Mouse (Mus musculus) spleen, adult 2 months (tissue): ENCODE measurements around the gene Med11. TPM values are rescaled to one million over a fixed set of nuclear protein-coding genes. Genes with fewer than 3 reads are reported as not detected.

Source experiments
- DNase-seq, 2 experiments: peaks; one replicate each; pipeline versions ENCODE4 v3.0.0 to v3.0.0-alpha.2; 2012 to 2021; ENCODE audit warnings: low spot score in 2 of 2, low read depth in 1 of 2
- H3K27ac ChIP-seq: fragments of 200-500 bp; 2 replicates; pipeline ENCODE4 v1.5.1; 2012; ENCODE audit warnings: low read length, inconsistent platforms; ENCODE audit not compliant: insufficient read depth
- H3K27me3 ChIP-seq: fragments of 200-500 bp; 2 replicates; pipeline ENCODE4 v1.6.1; 2012; ENCODE audit warnings: mild to moderate bottlenecking, moderate library complexity, low read length, inconsistent platforms; ENCODE audit not compliant: control insufficient read depth, insufficient read depth
- H3K36me3 ChIP-seq: fragments of 200-500 bp; 2 replicates; pipeline ENCODE4 v1.6.1; 2012; ENCODE audit warnings: mild to moderate bottlenecking, low read length, inconsistent platforms; ENCODE audit not compliant: control insufficient read depth, insufficient read depth
- H3K4me1 ChIP-seq: fragments of 200-500 bp; 2 replicates; pipeline ENCODE4 v1.6.1; 2011; ENCODE audit warnings: inconsistent platforms; ENCODE audit not compliant: control insufficient read depth, insufficient read depth, insufficient read length
- H3K4me3 ChIP-seq: fragments of 200-500 bp; 2 replicates; pipeline ENCODE4 v1.5.1; 2011; ENCODE audit warnings: mild to moderate bottlenecking, inconsistent platforms; ENCODE audit not compliant: insufficient read depth, insufficient read length; ENCODE audit errors: extremely low read depth
- CTCF ChIP-seq: fragments of 200-500 bp; IDR thresholded peaks from 2 replicates; pipeline ENCODE4 v1.5.1; 2011; ENCODE audit warnings: mild to moderate bottlenecking, inconsistent platforms; ENCODE audit not compliant: insufficient read depth, insufficient read length, insufficient replicate concordance; ENCODE audit errors: extremely low read depth
- POLR2A ChIP-seq: fragments of 200-500 bp; IDR thresholded peaks from 2 replicates; pipeline ENCODE4 v1.6.1; 2011; ENCODE audit warnings: low read depth, low read length, inconsistent platforms
- WGBS: fragments of 180-500 bp; shearing (Covaris S2); methylation state at CpG from one replicate; pipeline ENCODE4 v1.1.7; 2018; 5-methylcytosine and 5-hydroxymethylcytosine counted together
- polyA plus RNA-seq: library from polyadenylated mRNA; depleted of rRNA; stranded (reverse); fragments of >200 nt; gene quantifications from 2 replicates; pipeline ENCODE4 v1.2.3, GENCODE M21; 2012; rRNA removed

The Med11 gene
- polyA plus RNA-seq, 1 experiment: 24.6 TPM

- WGBS: 80% methylated on average over 3 of the region's 3 CpGs
- Histone ChIP-seq H3K27me3 (no peaks in the 10 kb centered on the region), H3K27ac (no peak overlapping the region), H3K36me3 (no peaks in the 10 kb centered on the region), H3K4me1 (no peaks in the 10 kb centered on the region), H3K4me3 (no peak overlapping the region)
- DNase-seq: no peak
- TF ChIP-seq CTCF: no peak
- no peak for TF ChIP-seq POLR2A
These were observed 50.3 kb downstream of the Med11 start for GRCm38 (mm10) chr11:70502018-70502417.

Other genes with a start within 250 kb of the Med11 start
- 0.32 and 0.40 TPM in 2 replicates for gene Slc16a11, start 239.2 kb upstream of the Med11 start, polyA plus RNA-seq
- 5.3 and 5.6 TPM in 2 replicates for gene Slc16a13, start 230.9 kb upstream of the Med11 start, polyA plus RNA-seq
- gene Bcl6b, start 222.1 kb upstream of the Med11 start, polyA plus RNA-seq: 3.7 and 5.6 TPM in 2 replicates
- gene 0610010K14Rik, start 214.0 kb upstream of the Med11 start, polyA plus RNA-seq: 60.0 and 85.5 TPM in 2 replicates
- gene Gm21988, start 212.1 kb upstream of the Med11 start, polyA plus RNA-seq: 5.1 and 5.8 TPM in 2 replicates
- gene Rnasek, start 212.1 kb upstream of the Med11 start, polyA plus RNA-seq: 83.7 and 101 TPM in 2 replicates
- 21.1 and 21.4 TPM in 2 replicates for gene Alox12, start 196.6 kb upstream of the Med11 start, polyA plus RNA-seq
- gene Alox12e, start 129.3 kb upstream of the Med11 start, polyA plus RNA-seq: 0.12 and 0.13 TPM in 2 replicates
- gene Alox15, start 99.9 kb upstream of the Med11 start, polyA plus RNA-seq: 2.5 and 4.1 TPM in 2 replicates
- gene Pelp1, start 41.9 kb upstream of the Med11 start, polyA plus RNA-seq: 15.5 and 17.9 TPM in 2 replicates
- 145 TPM in 2 replicates for gene Arrb2, start 19.3 kb upstream of the Med11 start, polyA plus RNA-seq
- 10.5 and 10.6 TPM in 2 replicates for gene Zmynd15, start 7.5 kb downstream of the Med11 start, polyA plus RNA-seq
- gene Cxcl16, start 8.1 kb downstream of the Med11 start, polyA plus RNA-seq: 28.8 TPM in 2 replicates
- 0.77 and 1.3 TPM in 2 replicates for gene Tm4sf5, start 53.3 kb downstream of the Med11 start, polyA plus RNA-seq
- gene Vmo1, start 62.7 kb downstream of the Med11 start, polyA plus RNA-seq: 0.25 and 0.32 TPM in 2 replicates
- gene Gltpd2, start 67.3 kb downstream of the Med11 start, polyA plus RNA-seq: 0.18 TPM in 1 of 2 replicates, not detected in the other
- 125 and 155 TPM in 2 replicates for gene Psmb6, start 73.4 kb downstream of the Med11 start, polyA plus RNA-seq
- gene Gm40193, start 81.0 kb downstream of the Med11 start, polyA plus RNA-seq: not detected in 2 replicates
- gene Pld2, start 88.1 kb downstream of the Med11 start, polyA plus RNA-seq: 12.3 and 13.9 TPM in 2 replicates
- gene Mink1, start 111.0 kb downstream of the Med11 start, polyA plus RNA-seq: 74.8 and 91.9 TPM in 2 replicates
- not detected in 2 replicates for gene 4930544D05Rik, start 163.9 kb downstream of the Med11 start, polyA plus RNA-seq
- 0.66 and 0.99 TPM in 2 replicates for gene Chrne, start 167.3 kb downstream of the Med11 start, polyA plus RNA-seq
- gene Gp1ba, start 187.2 kb downstream of the Med11 start, polyA plus RNA-seq: 6.8 and 9.3 TPM in 2 replicates
- gene Rnf167, start 195.3 kb downstream of the Med11 start, polyA plus RNA-seq: 137 and 158 TPM in 2 replicates
- gene Slc25a11, start 195.6 kb downstream of the Med11 start, polyA plus RNA-seq: 73.0 and 78.7 TPM in 2 replicates
- 2,122 and 3,201 TPM in 2 replicates for gene Pfn1, start 202.7 kb downstream of the Med11 start, polyA plus RNA-seq
- gene Eno3, start 205.3 kb downstream of the Med11 start, polyA plus RNA-seq: 15.3 and 20.0 TPM in 2 replicates
- gene Spag7, start 217.5 kb downstream of the Med11 start, polyA plus RNA-seq: 20.0 and 20.2 TPM in 2 replicates
- gene Camta2, start 236.2 kb downstream of the Med11 start, polyA plus RNA-seq: 36.6 and 38.8 TPM in 2 replicates
- gene Inca1, start 248.2 kb downstream of the Med11 start, polyA plus RNA-seq: 0.70 and 0.76 TPM in 2 replicates
- 17.5 and 19.5 TPM in 2 replicates for gene Kif1c, start 248.6 kb downstream of the Med11 start, polyA plus RNA-seq